Mouse (Mus musculus) liver, embryonic 16.5 days (tissue): Measurements from ENCODE around the gene Crb2. TPM values are rescaled to one million over a fixed set of nuclear protein-coding genes. Genes with fewer than 3 reads are reported as not detected.
A peak's percentile ranks its signal among the peaks of the same experiment; 100 is the strongest.

ENCODE experiments used
- ATAC-seq: fragments of 200-750 bp; cut with Nextera tagmentation; 2 replicates; pipeline ENCODE4 v1.8.0; 2017; ENCODE audit warnings: low read depth, mild to moderate bottlenecking, moderate number of reproducible peaks, moderate library complexity
- H3K27ac ChIP-seq: fragments of 300-500 bp; sonication (generic); 2 replicates; pipeline ENCODE4 v1.5.1; 2014; ENCODE audit warnings: mild to moderate bottlenecking, low read length
- H3K27me3 ChIP-seq: fragments of 300-500 bp; sonication (generic); 2 replicates; pipeline ENCODE4 v1.6.1; 2014; ENCODE audit warnings: low read depth, low read length, mixed read lengths; ENCODE audit not compliant: control insufficient read depth, insufficient read depth
- H3K36me3 ChIP-seq: fragments of 300-500 bp; sonication (generic); 2 replicates; pipeline ENCODE4 v1.6.1; 2014; ENCODE audit warnings: mild to moderate bottlenecking; ENCODE audit not compliant: control insufficient read depth, insufficient read depth
- H3K4me1 ChIP-seq: fragments of 300-500 bp; sonication (generic); 2 replicates; pipeline ENCODE4 v1.6.1; 2014; ENCODE audit warnings: low read depth, low read length, mixed read lengths; ENCODE audit not compliant: control insufficient read depth
- H3K4me2 ChIP-seq: fragments of 300-500 bp; sonication (generic); 2 replicates; pipeline ENCODE4 v1.6.1; 2014; ENCODE audit warnings: low read depth, low read length, mixed read lengths
- H3K4me3 ChIP-seq: fragments of 300-500 bp; sonication (generic); 2 replicates; pipeline ENCODE4 v1.5.1; 2014; ENCODE audit warnings: low read depth, mild to moderate bottlenecking, low read length
- H3K9ac ChIP-seq: fragments of 300-500 bp; sonication (generic); 2 replicates; pipeline ENCODE4 v1.6.1; 2014; ENCODE audit warnings: low read depth, low read length
- H3K9me3 ChIP-seq: fragments of 300-500 bp; sonication (generic); replicated peaks from 2 replicates; pipeline ENCODE4 v1.6.1; 2016; ENCODE audit warnings: low read length; ENCODE audit not compliant: control insufficient read depth
- WGBS: fragments of 180-500 bp; shearing (Covaris S2); extraction: QIAGEN DNeasy Blood & Tissue Kit; methylation state at CpG from one replicate; pipeline ENCODE4 v1.1.7; 2014; ENCODE audit not compliant: insufficient replicate concordance; 5-methylcytosine and 5-hydroxymethylcytosine counted together
- polyA plus RNA-seq: library from polyadenylated mRNA; unstranded; fragments of >200 nt; fragmentation: Nextera tagmentation; extraction: Ambion mirVana; gene quantifications from 2 replicates; pipeline ENCODE4 v1.2.1, GENCODE M21; 2015

Crb2 gene
- polyA plus RNA-seq, 1 experiment from 2014 or later = 0.06 TPM

DNA sequence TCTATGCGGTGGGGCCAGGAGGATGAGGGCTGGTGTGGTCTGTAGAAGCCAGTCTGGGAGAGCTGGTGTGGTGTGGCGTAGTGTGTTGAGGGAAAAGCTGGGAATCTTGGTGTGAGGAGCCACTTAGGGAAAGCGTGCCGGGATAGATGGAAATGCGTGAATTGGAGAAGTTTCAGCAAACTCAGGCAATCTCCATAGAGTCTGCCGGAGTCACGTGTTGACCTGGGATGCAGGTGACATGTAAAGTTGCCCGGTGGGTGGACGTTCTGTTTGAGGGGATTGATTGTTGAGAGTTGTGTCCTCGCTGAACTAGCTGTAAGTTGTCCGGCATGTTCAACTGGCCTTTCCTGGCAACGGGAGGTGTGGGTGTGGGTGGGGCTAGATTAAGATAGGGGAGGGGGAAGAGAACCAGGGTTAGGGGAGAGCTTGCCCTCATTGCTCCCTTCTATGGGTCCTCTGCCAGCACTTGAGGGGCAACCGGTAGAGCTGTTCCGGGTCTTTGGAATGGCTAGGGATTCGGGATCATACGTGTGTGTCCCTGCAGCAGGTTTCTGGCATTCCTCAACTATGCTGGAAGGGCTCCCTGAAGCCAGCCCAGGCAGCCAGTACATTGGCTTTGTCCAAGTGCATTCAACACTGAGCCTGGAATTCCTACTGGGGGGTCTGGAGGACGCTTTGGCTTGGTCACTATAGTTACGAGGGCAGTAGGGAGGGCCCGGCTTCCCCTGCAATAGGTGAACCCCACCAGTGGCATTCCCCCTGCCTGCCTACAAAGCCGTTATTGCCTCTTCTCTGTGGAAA lies 762 bp downstream of the Crb2 start:
- Histone ChIP-seq H3K9ac (no peak overlapping the region), H3K27me3 (peaks cover 24% of the 10 kb centered on the region), H3K4me3 (no peak overlapping the region), H3K9me3 (no peaks in the 10 kb centered on the region), H3K36me3 (no peaks in the 10 kb centered on the region), H3K27ac (no peak overlapping the region), H3K4me2 (peak overlapping the region; percentile 31; the same call in 1 of the 2 replicates), H3K4me1 (peaks cover 17% of the 10 kb centered on the region)
- ATAC-seq = no peak
- WGBS = 31% methylated on average over 20 of the region's 20 CpGs

DNA sequence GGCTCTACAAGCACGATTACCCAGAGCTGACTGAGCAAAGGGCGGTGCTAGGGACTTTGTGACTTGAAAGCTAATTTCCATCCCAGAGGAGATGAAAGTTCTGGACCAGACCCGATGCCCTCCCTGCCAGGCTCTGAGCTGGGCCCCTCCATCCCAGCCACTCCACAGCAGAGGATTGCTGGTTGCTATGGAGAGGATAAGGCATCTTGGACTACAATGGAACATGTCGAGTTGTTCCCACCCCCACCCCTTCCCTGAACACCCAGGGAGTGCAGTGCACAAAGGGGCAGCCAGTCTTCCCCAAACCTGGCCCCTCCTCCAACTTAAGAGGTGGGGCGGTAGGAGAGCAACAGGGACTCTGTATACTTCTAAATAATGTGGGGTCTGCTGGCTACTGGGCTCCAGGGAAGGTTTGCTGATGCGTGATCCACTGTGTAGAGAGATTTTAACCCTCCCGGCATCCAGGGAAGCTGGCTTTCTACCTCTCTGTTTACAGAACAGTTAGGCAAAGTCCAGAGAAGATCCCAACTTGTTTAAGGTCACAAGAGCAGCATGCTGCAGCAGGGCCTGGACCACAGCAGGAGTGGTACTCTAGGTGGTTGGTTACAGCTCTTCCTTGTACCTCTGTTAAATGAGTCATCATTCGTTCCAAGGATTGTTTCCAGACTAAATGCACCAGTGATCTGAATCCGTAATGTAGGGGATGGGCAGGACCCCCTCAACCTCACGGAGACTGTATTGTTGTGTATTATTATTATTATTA lies 2.1 kb downstream of the Crb2 start:
- no peaks in the 10 kb centered on the region for H3K9me3 ChIP-seq
- ATAC-seq = no peak
- H3K9ac ChIP-seq = no peak overlapping the region
- 49% methylated on average over 10 of the region's 10 CpGs for WGBS
- peaks cover 17% of the 10 kb centered on the region for H3K4me1 ChIP-seq
- peaks cover 24% of the 10 kb centered on the region for H3K27me3 ChIP-seq
- H3K4me2 ChIP-seq = no peak overlapping the region
- no peak overlapping the region for H3K4me3 ChIP-seq
- H3K36me3 ChIP-seq = no peaks in the 10 kb centered on the region
- H3K27ac ChIP-seq = no peak overlapping the region

DNA sequence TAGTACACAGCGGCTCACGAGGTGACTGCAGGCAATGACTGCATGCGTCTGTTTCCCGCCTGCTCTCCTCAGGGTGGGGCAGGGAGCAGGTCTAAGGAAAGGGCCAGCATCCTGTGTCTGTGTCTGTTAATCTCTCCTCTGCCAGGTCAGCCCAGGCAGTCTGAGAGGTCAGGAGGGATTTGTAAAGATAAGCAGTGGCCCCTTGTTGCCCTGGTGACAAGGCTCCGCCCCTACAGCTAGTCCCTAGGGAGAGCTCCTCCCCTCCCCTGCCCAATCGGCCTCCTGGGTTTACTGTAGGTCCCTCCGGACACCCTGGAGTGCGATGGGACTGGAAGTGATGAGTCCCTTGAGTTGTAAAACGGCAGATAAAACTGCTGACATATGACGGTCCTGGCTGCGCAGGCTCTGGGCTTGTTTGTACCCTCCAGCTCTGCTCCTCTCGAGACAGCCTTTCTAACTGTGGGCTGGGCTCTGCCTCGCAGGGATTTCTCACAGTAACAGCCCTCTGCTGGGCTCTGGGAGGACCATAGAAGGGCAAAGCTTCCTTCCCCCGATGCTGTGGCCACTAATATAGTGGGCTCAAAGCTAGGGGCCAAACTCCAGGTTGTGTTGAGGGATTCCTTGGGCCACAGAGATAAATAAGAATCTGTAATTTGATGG lies 4.4 kb downstream of the Crb2 start:
- Histone ChIP-seq H3K9me3 (no peaks in the 10 kb centered on the region), H3K27ac (no peak overlapping the region), H3K36me3 (no peaks in the 10 kb centered on the region), H3K4me2 (peak overlapping the region; percentile 49; the same call in 1 of the 2 replicates), H3K27me3 (peaks cover 24% of the 10 kb centered on the region), H3K9ac (no peak overlapping the region), H3K4me3 (no peak overlapping the region), H3K4me1 (peaks cover 17% of the 10 kb centered on the region)
- WGBS = 1% methylated on average over 14 of the region's 14 CpGs
- ATAC-seq = peak; percentile 92

DNA sequence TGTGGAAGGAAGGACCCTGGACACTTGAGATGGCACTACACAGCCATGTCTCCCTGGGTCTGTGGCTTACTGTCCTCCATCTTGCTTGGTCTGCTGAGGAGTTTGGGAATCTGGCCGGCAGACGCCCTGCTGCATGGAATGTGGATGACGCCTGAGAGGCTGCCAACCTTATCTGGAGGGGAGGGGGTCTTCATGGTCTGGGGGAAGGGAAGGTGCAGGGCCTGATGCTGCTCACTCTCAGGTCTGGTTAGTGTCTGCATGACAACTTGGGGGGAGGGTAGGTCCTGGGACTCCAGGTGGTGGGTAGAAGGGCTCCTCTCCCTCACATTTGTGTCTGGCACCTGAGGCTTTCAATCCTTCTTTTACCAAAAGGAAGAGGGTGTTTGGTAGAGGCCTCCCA lies 5.4 kb downstream of the Crb2 start:
- Histone ChIP-seq H3K4me1 (peaks cover 15% of the 10 kb centered on the region), H3K36me3 (no peaks in the 10 kb centered on the region), H3K27ac (no peak overlapping the region), H3K4me3 (no peak overlapping the region), H3K27me3 (peaks cover 20% of the 10 kb centered on the region), H3K9ac (no peak overlapping the region), H3K9me3 (no peaks in the 10 kb centered on the region), H3K4me2 (no peak overlapping the region)
- WGBS = 45% methylated on average over 3 of the region's 3 CpGs
- no peak for ATAC-seq

DNA sequence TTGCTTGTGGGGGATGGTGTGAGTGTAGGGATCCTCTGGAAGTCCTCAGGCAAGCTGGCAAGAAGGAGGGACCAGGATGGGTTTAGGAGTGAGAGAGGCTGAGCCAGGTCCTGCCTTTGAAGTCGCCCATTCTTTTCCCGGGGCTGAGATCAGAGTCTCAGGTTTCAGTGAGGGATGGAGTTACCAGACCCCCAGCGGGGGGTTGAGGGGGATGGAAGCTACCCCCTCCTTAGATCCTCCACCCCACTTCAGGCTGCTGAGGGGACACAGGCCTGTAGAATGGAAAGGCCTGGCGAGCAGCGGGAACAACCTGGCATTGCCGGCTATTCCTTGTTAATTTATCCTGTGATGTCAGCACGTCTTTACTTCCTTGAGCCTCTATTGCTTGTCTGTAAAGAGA lies 6.0 kb downstream of the Crb2 start:
- Histone ChIP-seq H3K9ac (no peak overlapping the region), H3K27me3 (peaks cover 20% of the 10 kb centered on the region), H3K4me3 (no peak overlapping the region), H3K4me2 (no peak overlapping the region), H3K9me3 (no peaks in the 10 kb centered on the region), H3K36me3 (no peaks in the 10 kb centered on the region), H3K27ac (no peak overlapping the region), H3K4me1 (peaks cover 15% of the 10 kb centered on the region)
- no peak for ATAC-seq
- 50% methylated on average over 7 of the region's 7 CpGs for WGBS

DNA sequence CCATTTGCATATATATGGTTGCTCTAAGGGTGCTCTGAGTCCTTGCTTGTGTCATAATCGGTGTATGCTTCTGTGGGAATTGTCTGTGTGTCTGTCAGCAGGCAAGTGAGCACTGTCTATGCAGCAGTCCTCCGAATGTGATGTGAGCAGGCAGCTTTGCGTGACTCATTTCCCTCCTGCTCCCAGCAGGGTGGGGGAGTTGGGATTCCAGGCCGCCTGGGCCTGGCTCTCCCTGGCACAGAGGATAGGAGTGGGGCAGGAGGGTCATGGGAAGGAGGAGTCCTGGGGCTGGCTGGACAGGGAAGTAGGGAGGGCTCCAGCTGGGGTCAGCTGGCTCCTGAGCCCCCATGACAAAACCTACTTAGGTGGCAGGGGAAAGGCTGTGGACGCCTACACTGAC lies 8.4 kb downstream of the Crb2 start:
- no peak overlapping the region for H3K4me3 ChIP-seq
- no peak overlapping the region for H3K4me2 ChIP-seq
- no peaks in the 10 kb centered on the region for H3K9me3 ChIP-seq
- H3K36me3 ChIP-seq = no peaks in the 10 kb centered on the region
- ATAC-seq = no peak
- whole genome bisulfite sequencing = 32% methylated on average over 5 of the region's 5 CpGs
- H3K4me1 ChIP-seq = peaks cover 14% of the 10 kb centered on the region
- peaks cover 15% of the 10 kb centered on the region for H3K27me3 ChIP-seq
- no peak overlapping the region for H3K9ac ChIP-seq
- H3K27ac ChIP-seq = no peak overlapping the region

DNA sequence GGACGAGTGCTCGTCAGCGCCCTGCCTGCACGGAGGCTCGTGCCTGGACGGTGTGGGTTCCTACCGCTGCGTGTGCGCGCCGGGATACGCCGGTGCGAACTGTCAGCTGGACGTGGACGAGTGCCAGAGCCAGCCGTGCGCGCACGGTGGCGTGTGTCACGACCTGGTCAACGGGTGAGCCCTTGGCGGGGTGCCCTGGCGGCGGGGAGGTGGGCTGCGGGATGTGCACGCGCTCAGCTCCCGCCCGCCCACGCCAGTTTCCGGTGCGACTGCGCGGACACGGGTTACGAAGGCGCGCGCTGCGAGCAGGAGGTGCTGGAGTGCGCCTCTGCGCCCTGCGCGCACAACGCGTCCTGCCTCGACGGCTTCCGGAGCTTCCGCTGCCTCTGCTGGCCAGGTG lies 10.4 kb downstream of the Crb2 start:
- Histone ChIP-seq H3K4me2 (peak overlapping the region; percentile 32; the same call in 1 of the 2 replicates), H3K27ac (no peak overlapping the region), H3K4me1 (no peaks in the 10 kb centered on the region), H3K36me3 (no peaks in the 10 kb centered on the region), H3K9ac (no peak overlapping the region), H3K27me3 (peaks cover 15% of the 10 kb centered on the region), H3K4me3 (0 out of 2 replicates have a peak overlapping the region, but pooled peaks have one; percentile 17), H3K9me3 (no peaks in the 10 kb centered on the region)
- 25% methylated on average over 52 of the region's 52 CpGs for WGBS
- ATAC-seq = no peak

DNA sequence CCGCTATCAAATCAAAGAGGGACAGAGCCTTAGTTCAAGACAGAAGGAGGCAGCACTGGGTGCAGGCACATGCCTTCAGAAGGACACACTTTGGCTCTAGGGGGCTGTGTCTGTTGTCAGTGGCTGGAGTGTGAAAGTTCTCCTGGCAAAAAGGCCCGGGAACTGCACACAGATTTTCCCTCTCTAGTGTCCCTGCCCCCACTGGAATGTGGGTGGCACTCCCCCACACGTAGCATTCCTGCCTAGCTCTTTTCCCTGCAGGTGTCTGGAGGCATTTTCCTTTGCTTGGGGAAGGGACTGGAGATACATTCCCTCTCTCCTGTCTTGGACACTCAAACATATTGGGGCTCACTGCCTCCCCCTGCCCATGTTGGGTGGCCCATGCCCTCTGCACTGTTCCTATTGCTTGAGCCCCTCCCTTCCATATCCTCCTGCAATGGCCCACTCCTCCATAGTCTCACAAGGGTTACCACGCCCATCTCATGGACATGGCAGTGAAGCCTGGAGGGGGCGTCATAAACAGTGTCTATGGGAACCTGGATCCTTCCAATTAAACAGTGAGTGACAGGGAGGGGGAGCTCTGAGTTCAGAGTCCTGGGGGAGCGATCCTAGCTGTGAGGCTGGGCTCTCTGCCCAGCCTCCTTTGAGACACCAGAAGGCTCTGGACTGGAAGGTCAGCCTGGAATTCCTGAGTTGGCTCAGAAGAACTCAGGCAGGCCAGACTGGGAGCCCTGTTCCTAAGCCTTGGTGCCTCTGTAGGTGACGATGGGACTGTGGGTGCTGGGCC lies 12.3 kb downstream of the Crb2 start:
- 51% methylated on average over 7 of the region's 7 CpGs for WGBS
- no peak overlapping the region for H3K4me2 ChIP-seq
- no peak overlapping the region for H3K9ac ChIP-seq
- H3K27ac ChIP-seq = no peak overlapping the region
- H3K36me3 ChIP-seq = no peaks in the 10 kb centered on the region
- no peak for ATAC-seq
- no peaks in the 10 kb centered on the region for H3K9me3 ChIP-seq
- no peaks in the 10 kb centered on the region for H3K4me1 ChIP-seq
- H3K27me3 ChIP-seq = peaks cover 26% of the 10 kb centered on the region
- no peak overlapping the region for H3K4me3 ChIP-seq
